Mouse (Mus musculus): ENCODE measurements at regions not wholly inside any gene's neighbourhood (a gene's known extent, or its start where the extent isn't known, plus 50 kb on each side); places are given as distances from the start of the nearest gene placed in this dataset.

- TF ChIP-seq POLR2A (IDR thresholded peaks at IDR 0.05; ENCODE audit: control insufficient read depth, low read depth, low read length) (no peak), CTCF (IDR thresholded peaks at IDR 0.05; ENCODE audit: control insufficient read depth, insufficient read depth, insufficient replicate concordance, low read depth, low read length) (no peak)
Observed at GRCm38 (mm10) chr3:137217926-137218325, 122.9 kb upstream of the Emcn start.

Measured in testis, adult 2 months (tissue).